11 mouse cellular contexts compared by ENCODE assay signal in genomic region chr6:103512911-103513321, GRCm38 (mm10). TPM values are rescaled to one million over a fixed set of nuclear protein-coding genes. Genes with fewer than 3 reads are reported as not detected.
DNase-seq lines count a peak whose midpoint lies in the region; ATAC-seq and TF ChIP-seq lines count a peak whose summit lies in the region.
"Had no signal": no experiment of that assay in that cellular context is flagged by ENCODE, and none has a peak within 500 bp of the region (broad histone marks: within the 10 kb centered on the region; RNA-seq: fewer than 3 reads in every experiment).

No protein-coding gene starts in this region.

- H3K4me2 ChIP-seq in forebrain, postnatal 0 days (ENCODE audit: low read depth), result peak overlapping the region; percentile 59
- peak overlapping the region; percentile 78 for H3K4me2 ChIP-seq in neural tube, embryonic 12.5 days (replicated peaks)

- no peak; the same call in 1 of the 2 replicates for TF ChIP-seq POLR2A in cerebellum, adult 2 months (IDR thresholded peaks at IDR 0.05; ENCODE audit: borderline replicate concordance, insufficient read depth, low read length)
- TF ChIP-seq POLR2A in lung, adult 2 months (IDR thresholded peaks at IDR 0.05; ENCODE audit: borderline replicate concordance, extremely low read depth, low read depth, low read length), result no peak

- DNase-seq in left cerebral cortex, adult 2 months (ENCODE audit: extremely low spot score in 1 of 2, low spot score in 2 of 2), result peak in 1 of 2 experiments; percentile 33
- no peak for DNase-seq in left cerebral cortex, adult 11 months (ENCODE audit: low spot score)
- DNase-seq in cerebellum, adult 2 months, result peak; percentile 58 to 70
- peak; percentile 60 for DNase-seq in forebrain, postnatal 0 days
- no peak for DNase-seq in gastrocnemius, adult 8-10 months (ENCODE audit: low spot score in 2 of 2)
- no peak for DNase-seq in liver
- DNase-seq in lung, adult 2 months, result no peak
- DNase-seq: liver, embryonic 13.5 days had no signal

- peak overlapping the region; percentile 82 for H3K9ac ChIP-seq in forebrain, postnatal 0 days
- no peak overlapping the region for H3K9ac ChIP-seq in neural tube, embryonic 12.5 days
- H3K9ac ChIP-seq: liver, embryonic 13.5 days had no signal

- H3K4me3 ChIP-seq in left cerebral cortex, adult 2 months, result peak overlapping the region; percentile 70
- H3K4me3 ChIP-seq in cerebellum, adult 2 months (replicated peaks; ENCODE audit: insufficient read depth, low read depth, low read length), result peak overlapping the region; percentile 95
- peak overlapping the region; percentile 59 for H3K4me3 ChIP-seq in forebrain, postnatal 0 days (ENCODE audit: low read depth, low read length)
- peak overlapping the region; percentile 51 for H3K4me3 ChIP-seq in neural tube, embryonic 12.5 days
- no peak overlapping the region for H3K4me3 ChIP-seq in lung, adult 2 months (replicated peaks; ENCODE audit: extremely low read depth, low read depth, low read length)

- TF ChIP-seq CTCF in left cerebral cortex, adult 2 months (IDR thresholded peaks at IDR 0.05), result no peak
- TF ChIP-seq CTCF in cerebellum, adult 2 months (IDR thresholded peaks at IDR 0.05; ENCODE audit: borderline replicate concordance, insufficient read depth, low read depth, low read length), result no peak
- TF ChIP-seq CTCF in forebrain, postnatal 0 days (IDR thresholded peaks at IDR 0.05; ENCODE audit: low read depth), result no peak
- TF ChIP-seq CTCF in lung, adult 2 months (IDR thresholded peaks at IDR 0.05; ENCODE audit: insufficient read depth, low read length), result no peak

- H3K27ac ChIP-seq in left cerebral cortex, adult 2 months, result peak overlapping the region; percentile 96
- peak overlapping the region; percentile 59 for H3K27ac ChIP-seq in cerebellum, adult 2 months (ENCODE audit: insufficient read depth, low read length)
- peak overlapping the region; percentile 94 for H3K27ac ChIP-seq in forebrain, postnatal 0 days (ENCODE audit: low read depth, low read length)
- H3K27ac ChIP-seq in neural tube, embryonic 12.5 days, result no peak overlapping the region
- H3K27ac ChIP-seq: liver, embryonic 13.5 days had no signal

- no peak for ATAC-seq in forebrain, postnatal 0 days
- ATAC-seq in neural tube, embryonic 12.5 days (ENCODE audit: low FRiP score, low read depth), result no peak

- 11% methylated on average over 6 of the region's 6 CpGs for WGBS in cerebellum, adult 2 months
- WGBS in forebrain, postnatal 0 days, result 24% methylated on average over 6 of the region's 6 CpGs
- 43% methylated on average over 6 of the region's 6 CpGs for WGBS in neural tube, embryonic 12.5 days
- 49% methylated on average over 6 of the region's 6 CpGs for WGBS in lung, adult 2 months

- no peaks in the 10 kb centered on the region for H3K9me3 ChIP-seq in forebrain, postnatal 0 days (ENCODE audit: low read length)
- no peaks in the 10 kb centered on the region for H3K9me3 ChIP-seq in neural tube, embryonic 12.5 days
- H3K9me3 ChIP-seq: liver, embryonic 13.5 days; megakaryocyte, embryonic 14.5 days had no signal

- H3K36me3 ChIP-seq in forebrain, postnatal 0 days (ENCODE audit: insufficient read depth), result no peaks in the 10 kb centered on the region
- H3K36me3 ChIP-seq in neural tube, embryonic 12.5 days, result no peaks in the 10 kb centered on the region
- H3K36me3 ChIP-seq: liver, embryonic 13.5 days had no signal

- H3K27me3 ChIP-seq in cerebellum, adult 2 months (ENCODE audit: control insufficient read depth, insufficient read depth, low read length), result no peaks in the 10 kb centered on the region
- no peaks in the 10 kb centered on the region for H3K27me3 ChIP-seq in forebrain, postnatal 0 days (ENCODE audit: insufficient read depth, low read length)
- peaks cover 8% of the 10 kb centered on the region for H3K27me3 ChIP-seq in neural tube, embryonic 12.5 days (replicated peaks)
- H3K27me3 ChIP-seq: CH12.LX had no signal

- peaks cover 2% of the 10 kb centered on the region; the same call in 1 of the 2 replicates for H3K4me1 ChIP-seq in cerebellum, adult 2 months (ENCODE audit: control insufficient read depth, insufficient read depth, low read length)
- H3K4me1 ChIP-seq in forebrain, postnatal 0 days (ENCODE audit: insufficient read depth), result peaks cover 21% of the 10 kb centered on the region
- peaks cover 13% of the 10 kb centered on the region for H3K4me1 ChIP-seq in neural tube, embryonic 12.5 days
- H3K4me1 ChIP-seq in lung, adult 2 months (ENCODE audit: control insufficient read depth, insufficient read depth, low read length), result no peaks in the 10 kb centered on the region

- intact Hi-C loops in left cerebral cortex, adult 2 months (cut with DNase I), result loop anchor here (2.0 to 5.0 kb wide), 5 partner anchors 44 to 206 kb away; no protein-coding TSS in a partner anchor

RNA-seq across cellular contexts. Expression of gene Chl1, which starts 2.5 kb away (rescaled TPM):
- 100 to 1,000 TPM; 122 to 126 TPM for total RNA-seq in left cerebral cortex, adult 2 months (2021)
- polyA plus RNA-seq in cerebellum, adult 2 months (2012; rRNA removed), result 51.9 and 54.9 TPM in 2 replicates
- 317 and 347 TPM in 2 replicates for total RNA-seq in forebrain, postnatal 0 days (2014; rRNA removed)
- polyA plus RNA-seq in forebrain, postnatal 0 days (2015; fragmentation: Nextera tagmentation; extraction: Ambion mirVana), result 131 and 173 TPM in 2 replicates
- polyA plus RNA-seq in neural tube, embryonic 12.5 days (2016; fragmentation: Nextera tagmentation; extraction: Ambion mirVana), result 39.0 and 51.1 TPM in 2 replicates
- under 1 TPM; 0.10 to 0.63 (median 0.18) TPM for total RNA-seq in gastrocnemius, adult 8-10 months (2022)
- 0.07 and 1.3 TPM in 2 replicates for polyA plus RNA-seq in lung, adult 2 months (2012; rRNA removed)
- total RNA-seq: CH12.LX had no signal

Comparison
In these comparisons a context has a peak if more than half of its experiments do, and no peak if none do; other contexts are left out.
1. DNase-seq: peak in cerebellum, adult 2 months (2 of 2) and forebrain, postnatal 0 days (single experiment); none in left cerebral cortex, adult 11 months (single experiment), gastrocnemius, adult 8-10 months (0 of 2), liver (single experiment) and lung, adult 2 months (single experiment).
2. RNA of gene Chl1, which starts 2.5 kb away (polyA plus RNA-seq): 131 to 173 TPM in forebrain, postnatal 0 days, 51.9 to 54.9 TPM in cerebellum, adult 2 months and 39.0 to 51.1 TPM in neural tube, embryonic 12.5 days; 0.07 to 1.3 TPM in lung, adult 2 months; every median in the first group is over 10 times any median in the second.